ENCODE assay signal across 11 mouse cellular contexts in the genomic region with DNA sequence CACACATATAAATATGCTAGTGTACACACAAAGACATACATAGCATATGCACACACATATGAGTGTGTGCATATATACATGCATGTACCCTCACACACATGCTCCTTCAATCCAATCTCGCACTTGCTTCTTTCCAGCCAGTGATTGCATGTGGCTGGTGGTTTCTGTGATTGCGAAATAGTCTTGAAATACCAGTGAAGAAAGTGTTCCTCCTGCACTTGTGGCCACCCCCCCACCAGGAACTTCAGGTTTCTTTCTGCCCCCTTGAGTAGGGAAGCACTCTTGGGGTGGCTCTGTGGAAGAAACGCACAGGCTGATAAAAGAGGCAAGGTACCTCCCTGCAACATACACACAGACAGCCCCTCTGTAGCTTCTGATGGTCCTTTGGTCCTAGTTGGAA.
DNase-seq lines count a peak whose midpoint lies in the region; ATAC-seq and TF ChIP-seq lines count a peak whose summit lies in the region.
"Had no signal": no experiment of that assay in that cellular context is flagged by ENCODE, and none has a peak within 500 bp of the region (broad histone marks: within the 10 kb centered on the region; RNA-seq: fewer than 3 reads in every experiment).

No protein-coding gene starts in this region.

- no peak for TF ChIP-seq CTCF in layer of hippocampus, adult 2 months (conservative IDR thresholded peaks at IDR 0.05)
- no peak for TF ChIP-seq CTCF in liver, postnatal 0 days (IDR thresholded peaks at IDR 0.05; ENCODE audit: low read depth)

- H3K27ac ChIP-seq in layer of hippocampus, adult 2 months = no peak overlapping the region
- no peak overlapping the region for H3K27ac ChIP-seq in liver, postnatal 0 days (ENCODE audit: low read depth)
- H3K27ac ChIP-seq: heart, embryonic 10.5 days had no signal

- no peaks in the 10 kb centered on the region for H3K9me3 ChIP-seq in liver, postnatal 0 days (ENCODE audit: low read length)
- H3K9me3 ChIP-seq: heart, embryonic 10.5 days had no signal

- no peak for ATAC-seq in liver, postnatal 0 days
- ATAC-seq in megakaryocyte progenitor cell, adult 5-6 weeks (replicated peaks; ENCODE audit: poor library complexity) = peak; percentile 64
- ATAC-seq: intestine, postnatal 0 days had no signal

- no peaks in the 10 kb centered on the region for H3K27me3 ChIP-seq in liver, postnatal 0 days (ENCODE audit: insufficient read depth, low read length)

- no peak for TF ChIP-seq EP300 in liver, postnatal 0 days (IDR thresholded peaks at IDR 0.05; ENCODE audit: low read depth)

- H3K9ac ChIP-seq in liver, postnatal 0 days (replicated peaks) = no peak overlapping the region

- WGBS in liver, postnatal 0 days (ENCODE audit: insufficient replicate concordance) = 42% methylated on average over 3 of the region's 3 CpGs

- peak; percentile 33 for DNase-seq in layer of hippocampus, adult 11-12 months (ENCODE audit: low spot score)
- no peak for DNase-seq in layer of hippocampus, adult 2 months (ENCODE audit: low spot score in 2 of 2)
- peak; percentile 34 for DNase-seq in adipocyte (ENCODE audit: low spot score)
- DNase-seq in liver, postnatal 0 days = peak; percentile 33
- no peak for DNase-seq in gastrocnemius, postnatal 25 days
- no peak for DNase-seq in urinary bladder, adult 2 months (ENCODE audit: low spot score)
- DNase-seq: cerebellum, postnatal 10 days; thymus, postnatal 14 days had no signal

- no peak overlapping the region for H3K4me2 ChIP-seq in liver, postnatal 0 days (ENCODE audit: low read depth, low read length)

- no peak overlapping the region for H3K4me3 ChIP-seq in layer of hippocampus, adult 2 months
- no peak overlapping the region for H3K4me3 ChIP-seq in liver, postnatal 0 days (ENCODE audit: low read depth, low read length)
- H3K4me3 ChIP-seq: heart, embryonic 10.5 days had no signal

- no peaks in the 10 kb centered on the region for H3K4me1 ChIP-seq in liver, postnatal 0 days (ENCODE audit: insufficient read depth)
- H3K4me1 ChIP-seq: heart, embryonic 10.5 days had no signal

- no peaks in the 10 kb centered on the region for H3K36me3 ChIP-seq in liver, postnatal 0 days (replicated peaks; ENCODE audit: insufficient read depth, low read length)
- H3K36me3 ChIP-seq: heart, embryonic 10.5 days had no signal

Comparison
In these comparisons a context has a peak if more than half of its experiments do, and no peak if none do; other contexts are left out.
1. DNase-seq: peak in layer of hippocampus, adult 11-12 months (single experiment), adipocyte (single experiment) and liver, postnatal 0 days (single experiment); none in layer of hippocampus, adult 2 months (0 of 2), gastrocnemius, postnatal 25 days (single experiment) and urinary bladder, adult 2 months (single experiment).